Mouse (Mus musculus) monocyte, adult 2 months (primary cell): Measurements from ENCODE around the gene Obscn.
A peak's percentile ranks its signal among the peaks of the same experiment; 100 is the strongest.
"Not testable (repeated sequence)": the region's sequence is repeated elsewhere in the genome, so short reads cannot be mapped to it uniquely, and the experiment has no call there.

ENCODE experiments used
- DNase-seq, 2 experiments: peaks; one replicate each; pipeline ENCODE4 v3.0.0; 2022; ENCODE audit warnings: low spot score in 2 of 2, low read depth in 1 of 2

The Obscn gene

DNA sequence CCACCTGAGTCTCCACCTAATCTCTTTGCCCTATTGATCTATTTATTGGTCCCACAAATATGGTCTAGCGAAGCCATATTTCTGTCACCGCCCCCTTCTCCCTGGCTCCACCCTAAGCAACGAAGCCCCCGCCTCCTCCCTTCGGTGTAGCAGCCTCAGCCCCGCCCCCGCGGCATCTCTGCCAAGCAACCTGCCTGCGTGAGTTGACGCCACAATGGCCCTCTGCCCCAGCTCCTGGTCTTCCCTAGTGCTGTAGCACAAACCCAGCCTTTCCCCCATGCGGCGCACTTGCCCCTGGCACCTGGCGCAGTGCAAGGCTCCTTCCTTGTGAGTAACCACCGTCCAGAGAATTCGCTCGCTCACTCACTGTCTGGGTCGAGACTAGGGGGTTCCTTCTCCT lies 172.7 kb downstream of the Obscn start:
- DNase-seq = no peak

DNA sequence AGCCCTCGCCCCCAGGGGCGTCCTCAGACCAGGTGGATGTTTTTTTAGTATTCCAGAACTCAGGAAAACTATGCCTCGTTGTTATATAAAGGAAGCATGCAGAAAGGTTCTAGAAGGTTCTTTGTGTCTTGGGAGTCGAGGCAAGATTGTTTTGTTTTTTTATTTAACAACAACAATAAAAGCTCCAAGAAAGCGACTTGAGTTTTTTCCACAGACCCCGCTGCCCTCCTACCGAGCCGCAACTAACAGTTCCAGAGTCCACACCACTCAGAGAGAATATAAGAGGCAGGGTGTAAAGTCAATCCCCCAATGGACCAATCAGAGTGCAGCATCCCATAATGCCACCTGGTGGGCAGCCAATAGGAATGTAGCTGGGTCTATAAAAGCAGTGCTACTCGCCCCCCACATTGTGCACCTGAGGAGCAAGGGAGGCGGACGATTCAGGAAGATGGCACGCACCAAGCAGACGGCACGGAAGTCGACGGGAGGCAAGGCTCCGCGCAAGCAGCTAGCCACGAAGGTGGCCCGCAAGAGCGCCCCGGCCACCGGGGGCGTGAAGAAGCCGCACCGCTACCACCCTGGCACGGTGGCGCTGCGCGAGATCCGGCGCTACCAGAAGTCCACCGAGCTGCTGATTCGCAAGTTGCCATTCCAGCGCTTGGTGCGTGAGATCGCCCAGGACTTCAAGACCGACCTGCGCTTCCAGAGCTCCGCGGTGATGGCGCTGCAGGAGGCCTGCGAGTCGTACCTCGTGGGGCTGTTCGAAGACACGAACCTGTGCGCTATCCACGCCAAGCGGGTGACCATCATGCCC lies 174.6 kb downstream of the Obscn start:
- DNase-seq = no peak

DNA sequence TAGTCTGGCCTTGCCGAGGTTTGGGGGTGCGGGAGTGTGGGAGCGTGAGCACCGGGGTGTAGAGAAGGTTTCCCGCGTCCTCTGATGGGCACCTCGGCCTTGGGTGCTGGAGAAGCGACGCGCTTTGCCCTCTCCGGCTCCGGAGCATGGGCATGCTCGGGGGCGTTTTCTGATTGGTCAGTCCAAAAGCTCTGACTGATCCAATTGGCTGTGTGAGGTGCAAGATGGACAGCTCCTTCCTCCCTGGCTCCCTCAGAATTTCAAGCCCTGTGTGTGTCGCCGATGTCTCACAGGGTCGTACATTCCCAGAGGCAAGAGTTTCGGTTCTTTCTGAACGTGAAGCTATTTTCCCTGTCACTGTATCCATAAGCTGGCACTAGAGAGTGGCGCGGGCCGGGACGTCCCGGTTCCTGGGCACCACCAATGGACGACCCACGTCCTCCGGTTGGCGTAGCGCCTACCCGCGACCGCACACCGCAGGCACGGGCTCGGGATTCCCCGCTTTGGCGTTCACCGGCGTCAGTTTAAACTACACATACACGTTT lies 176.2 kb downstream of the Obscn start:
- peak in 1 of 2 experiments; percentile 79 for DNase-seq

DNA sequence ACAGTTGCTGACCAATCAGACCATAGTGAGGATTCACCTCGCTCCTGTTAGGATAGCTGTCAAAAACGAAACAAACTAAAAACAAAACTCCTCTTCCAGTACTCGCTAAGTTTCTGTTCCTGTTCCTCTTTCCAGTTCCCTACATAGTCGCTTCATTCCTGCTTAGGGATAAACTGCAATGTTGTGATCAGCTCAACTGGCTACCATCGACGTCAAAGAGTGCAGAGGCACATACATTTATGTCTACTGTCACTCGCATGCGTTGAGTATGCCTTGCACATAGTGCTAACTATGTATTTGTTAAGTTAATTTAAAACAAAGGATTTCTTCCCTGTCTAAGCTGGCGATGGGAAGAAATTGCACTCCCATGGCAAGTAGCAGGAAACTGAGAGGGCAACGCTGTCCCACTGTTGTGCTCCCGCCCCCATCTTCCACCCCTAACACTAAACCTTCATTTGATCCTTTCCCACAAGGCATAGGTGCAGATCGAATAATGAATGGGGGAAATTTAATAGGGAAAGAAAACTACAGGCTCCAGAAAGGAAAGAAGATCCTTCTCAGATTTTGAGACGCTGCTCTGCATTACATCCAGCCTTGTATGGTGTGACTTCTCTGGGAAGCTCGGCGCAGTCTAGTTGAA lies 176.9 kb downstream of the Obscn start:
- DNase-seq = no peak

DNA sequence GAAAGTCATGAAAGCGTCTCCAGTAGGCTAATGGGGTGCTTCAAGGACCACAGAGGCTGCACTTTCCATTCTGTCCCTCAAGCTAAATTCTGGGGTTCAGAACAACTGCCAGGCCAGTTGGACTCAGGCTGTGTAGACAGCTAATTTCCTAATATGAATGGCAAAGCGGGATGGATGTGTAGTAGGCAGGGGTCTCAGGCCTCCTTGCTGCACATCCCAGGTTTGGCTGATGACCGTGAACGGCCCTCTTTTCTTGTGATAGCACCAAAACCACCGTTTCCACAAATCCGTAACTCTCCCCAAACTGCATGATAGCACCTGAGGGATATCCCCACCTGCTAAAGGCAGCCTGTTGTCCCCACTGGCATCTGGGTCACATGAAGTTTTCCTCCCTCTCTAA lies 177.7 kb downstream of the Obscn start:
- no peak for DNase-seq

DNA sequence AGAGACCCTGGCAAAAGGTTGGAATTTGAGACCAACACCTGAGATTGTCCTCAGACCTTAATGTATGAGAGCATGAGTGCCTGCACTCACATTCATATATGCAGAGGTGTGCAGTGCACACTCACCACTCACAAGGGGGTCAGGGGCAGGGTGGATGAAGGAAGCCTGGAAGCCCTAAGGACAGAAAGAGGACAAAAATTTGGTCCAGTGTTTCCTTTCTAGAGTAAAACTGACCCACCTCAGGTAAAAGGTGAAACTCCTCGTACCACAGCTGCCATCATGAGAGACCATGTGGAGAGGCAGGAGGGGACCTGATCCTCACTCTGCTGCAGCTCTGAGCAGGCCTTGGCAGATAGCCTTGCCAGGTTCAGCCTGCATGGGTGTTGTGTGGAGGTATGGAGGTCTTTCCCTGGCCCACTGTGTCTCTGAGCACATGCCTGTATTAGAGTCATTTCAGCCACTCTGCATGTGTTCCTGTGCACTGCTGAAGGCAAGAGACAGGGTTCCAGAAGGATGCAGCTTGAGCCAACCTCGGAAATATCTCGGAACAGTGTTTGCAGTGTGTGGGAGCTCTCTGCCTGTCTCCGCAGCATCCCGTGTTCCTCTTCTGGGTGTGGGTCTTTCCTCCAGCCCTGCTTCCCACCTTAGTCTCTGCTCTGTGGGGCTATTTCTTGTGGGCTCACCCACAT lies 178.8 kb downstream of the Obscn start:
- no peak for DNase-seq

DNA sequence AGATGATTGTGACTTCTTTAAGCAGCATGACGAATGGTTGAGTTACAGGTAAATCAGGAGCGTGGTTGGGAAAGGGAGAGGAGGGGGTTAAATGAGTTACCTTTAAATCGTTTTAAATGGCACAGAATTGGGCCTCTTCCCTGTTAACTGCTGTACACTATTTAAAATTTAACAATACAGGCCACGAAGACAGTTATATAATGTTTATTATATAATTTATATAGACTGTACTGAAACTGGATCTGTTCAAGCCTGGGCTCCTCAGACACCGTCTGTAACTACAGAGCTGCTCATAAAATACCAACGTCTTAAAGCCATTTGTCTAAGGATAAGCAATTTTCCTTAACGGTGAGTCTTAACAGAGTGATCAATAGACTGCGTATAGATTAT lies 180.3 kb downstream of the Obscn start:
- DNase-seq = no peak

DNA sequence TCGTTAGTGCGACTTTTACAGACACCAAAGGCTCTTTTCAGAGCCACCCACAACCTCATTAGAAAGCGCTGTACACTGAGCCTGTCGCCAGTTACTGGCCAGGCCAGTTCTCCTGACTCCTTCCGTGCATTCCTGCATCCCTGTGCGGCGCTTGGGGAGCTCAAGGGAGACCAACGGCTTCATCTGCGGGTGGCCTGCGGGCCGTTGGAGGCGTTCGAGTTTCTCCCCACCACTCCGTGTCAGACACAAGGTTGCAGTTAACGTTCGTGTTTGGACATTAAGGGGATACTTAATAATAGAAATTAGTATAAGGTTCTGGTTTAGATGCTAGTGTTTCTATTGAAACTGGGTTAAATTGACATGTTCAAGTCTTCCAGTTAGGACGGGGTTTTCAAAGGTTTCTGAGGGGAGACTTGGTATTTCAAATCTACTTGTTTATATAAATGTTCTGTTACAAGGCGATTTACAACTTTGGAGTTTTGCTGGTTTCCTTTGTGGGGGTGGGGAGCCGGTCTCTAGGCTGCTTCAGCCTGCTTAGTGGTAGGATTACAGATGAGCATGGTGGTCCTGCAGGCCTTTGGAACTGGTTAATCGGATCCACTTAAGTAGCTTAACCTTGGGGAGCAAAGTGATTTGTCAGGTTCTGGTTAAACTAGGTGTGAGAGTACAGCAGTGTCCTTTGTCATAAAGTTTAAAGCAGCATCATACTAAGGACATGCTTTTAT lies 180.9 kb downstream of the Obscn start:
- no peak for DNase-seq

DNA sequence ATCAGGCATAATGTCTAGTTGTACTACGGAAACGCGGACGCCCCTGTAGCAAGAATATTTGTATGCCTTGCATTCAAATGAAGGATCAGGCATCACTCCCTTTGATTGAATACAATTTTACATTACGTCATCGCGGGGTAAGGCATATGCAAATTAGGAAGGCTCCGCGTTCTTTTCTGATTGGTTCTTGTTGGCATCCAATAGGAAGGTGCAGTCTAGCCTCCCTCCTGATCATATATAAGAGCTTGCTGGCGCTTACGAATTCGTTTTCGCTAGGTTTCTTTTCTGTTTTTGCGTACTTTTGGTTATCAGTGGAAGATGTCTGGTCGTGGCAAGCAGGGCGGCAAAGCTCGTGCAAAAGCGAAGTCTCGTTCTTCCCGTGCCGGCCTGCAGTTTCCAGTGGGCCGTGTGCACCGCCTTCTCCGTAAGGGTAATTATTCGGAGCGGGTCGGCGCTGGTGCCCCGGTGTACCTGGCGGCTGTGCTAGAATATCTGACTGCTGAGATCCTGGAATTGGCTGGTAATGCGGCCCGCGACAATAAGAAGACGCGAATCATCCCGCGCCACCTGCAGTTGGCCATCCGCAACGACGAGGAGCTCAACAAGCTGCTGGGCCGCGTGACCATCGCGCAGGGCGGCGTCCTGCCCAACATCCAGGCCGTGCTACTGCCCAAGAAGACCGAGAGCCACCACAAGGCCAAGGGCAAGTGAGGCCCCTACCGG lies 181.6 kb downstream of the Obscn start, which contains the start of the genes Hist3h2a and Trim17:
Hist3h2a (plus strand) TSS at position 266 of the 723 bp plus-strand sequence.
Trim17 (plus strand) TSS at position 266 of the 723 bp plus-strand sequence.
- peak; percentile 66 to 80 for DNase-seq

DNA sequence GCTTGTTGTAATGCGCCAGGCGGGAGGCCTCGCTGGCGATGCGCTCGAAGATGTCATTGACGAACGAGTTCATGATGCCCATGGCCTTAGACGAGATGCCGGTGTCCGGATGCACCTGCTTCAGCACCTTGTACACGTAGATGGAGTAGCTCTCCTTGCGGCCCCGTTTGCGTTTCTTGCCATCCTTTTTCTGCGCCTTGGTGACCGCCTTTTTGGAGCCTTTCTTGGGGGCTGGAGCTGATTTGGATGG lies 182.1 kb downstream of the Obscn start:
- not testable (repeated sequence) for DNase-seq

DNA sequence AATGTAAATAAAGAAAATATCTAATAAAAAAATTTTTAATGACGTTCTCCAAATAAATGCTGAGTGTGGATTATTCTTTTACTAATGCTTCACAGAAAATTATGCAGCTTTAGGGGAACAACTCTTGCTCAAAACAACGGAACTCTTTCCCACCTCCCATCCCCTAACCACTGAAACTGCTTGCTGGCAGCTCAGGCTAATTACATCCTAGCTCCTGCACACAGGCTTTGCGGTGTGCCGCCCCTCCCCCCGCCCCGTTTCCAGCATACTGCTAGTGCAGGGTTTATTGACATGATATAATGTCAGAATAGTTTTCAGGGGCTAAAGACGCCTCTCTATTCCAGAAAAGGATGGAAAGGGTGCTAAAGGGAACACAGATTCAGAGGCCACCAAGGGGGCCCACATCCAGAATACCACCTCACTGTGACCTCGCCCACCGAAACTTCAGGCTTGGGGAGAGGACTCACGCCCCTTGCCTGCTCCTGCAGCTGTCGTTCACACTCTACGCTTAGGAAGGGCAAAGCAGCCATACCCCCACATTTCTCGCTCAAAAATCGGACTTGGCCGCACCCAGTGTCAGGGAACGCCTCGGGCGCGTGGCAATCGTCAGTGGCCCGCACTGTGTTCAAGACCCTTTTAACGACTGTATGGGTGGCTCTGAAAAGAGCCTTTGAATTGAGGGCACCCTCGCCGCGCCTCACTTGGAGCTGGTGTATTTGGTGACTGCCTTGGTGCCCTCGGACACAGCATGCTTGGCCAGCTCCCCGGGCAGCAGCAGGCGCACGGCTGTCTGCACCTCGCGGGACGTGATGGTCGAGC lies 182.6 kb downstream of the Obscn start:
- DNase-seq = no peak

DNA sequence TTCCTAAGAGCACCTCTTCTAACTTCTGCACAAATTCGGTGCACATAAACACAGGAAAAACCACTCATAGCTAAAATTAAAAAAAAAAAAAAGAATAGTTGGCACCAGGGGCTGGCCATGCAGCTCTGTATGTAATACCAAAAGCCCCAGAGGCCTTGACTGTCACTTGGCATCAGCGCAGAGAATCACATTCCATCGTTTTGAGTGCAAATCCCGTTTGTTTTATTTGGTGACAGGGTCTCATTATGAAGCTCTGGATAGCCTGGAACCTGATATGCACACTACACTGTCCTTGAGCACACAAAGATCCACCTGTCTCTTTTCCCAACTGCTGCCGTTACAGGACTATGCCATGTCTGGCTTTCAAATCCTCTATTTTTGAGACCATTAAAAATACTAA lies 185.0 kb downstream of the Obscn start:
- no peak for DNase-seq

DNA sequence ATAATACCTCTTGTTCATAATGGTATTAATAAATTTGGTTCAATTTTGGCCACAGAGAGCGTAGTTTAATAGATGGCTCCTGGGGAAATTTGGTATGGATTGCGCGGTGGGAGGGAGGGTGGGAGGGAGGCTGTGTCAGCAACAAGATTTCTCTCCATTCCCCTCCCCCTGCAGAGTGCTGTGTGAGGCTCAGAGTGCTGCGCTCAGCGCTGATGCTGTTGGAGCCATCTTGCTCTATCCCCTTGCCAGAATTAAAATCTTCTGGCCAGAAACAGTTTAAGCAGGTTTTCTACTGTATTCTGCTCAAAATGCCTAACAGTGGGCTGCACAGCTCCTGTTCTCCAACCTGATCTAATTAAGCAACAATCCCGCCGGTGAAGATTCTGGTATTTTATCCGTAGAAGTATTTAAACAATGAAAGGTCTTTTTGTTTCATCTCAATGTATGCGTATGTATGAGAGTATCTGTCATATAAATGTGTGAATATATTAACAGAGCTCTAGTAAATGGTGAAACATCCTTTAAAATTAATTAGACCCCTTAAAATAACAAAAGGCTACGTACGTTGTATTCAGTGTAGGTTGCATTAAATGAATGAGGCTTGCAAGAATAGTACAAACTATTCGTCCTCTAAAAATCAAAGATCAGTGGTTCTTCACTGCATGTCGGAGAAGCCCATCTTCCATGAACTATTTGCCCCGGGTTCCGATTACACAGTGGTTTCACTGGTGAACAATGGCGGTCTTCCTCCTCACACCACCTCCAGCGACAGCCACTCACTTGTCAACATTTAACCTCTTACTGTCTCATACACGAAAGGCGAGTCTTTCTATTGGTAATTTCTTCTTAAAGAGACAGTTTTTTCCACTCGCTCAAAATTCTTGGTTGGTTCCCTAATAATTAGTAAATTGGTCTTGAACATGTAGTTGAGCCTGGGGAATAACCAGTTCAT lies 186.4 kb downstream of the Obscn start:
- no peak for DNase-seq

DNA sequence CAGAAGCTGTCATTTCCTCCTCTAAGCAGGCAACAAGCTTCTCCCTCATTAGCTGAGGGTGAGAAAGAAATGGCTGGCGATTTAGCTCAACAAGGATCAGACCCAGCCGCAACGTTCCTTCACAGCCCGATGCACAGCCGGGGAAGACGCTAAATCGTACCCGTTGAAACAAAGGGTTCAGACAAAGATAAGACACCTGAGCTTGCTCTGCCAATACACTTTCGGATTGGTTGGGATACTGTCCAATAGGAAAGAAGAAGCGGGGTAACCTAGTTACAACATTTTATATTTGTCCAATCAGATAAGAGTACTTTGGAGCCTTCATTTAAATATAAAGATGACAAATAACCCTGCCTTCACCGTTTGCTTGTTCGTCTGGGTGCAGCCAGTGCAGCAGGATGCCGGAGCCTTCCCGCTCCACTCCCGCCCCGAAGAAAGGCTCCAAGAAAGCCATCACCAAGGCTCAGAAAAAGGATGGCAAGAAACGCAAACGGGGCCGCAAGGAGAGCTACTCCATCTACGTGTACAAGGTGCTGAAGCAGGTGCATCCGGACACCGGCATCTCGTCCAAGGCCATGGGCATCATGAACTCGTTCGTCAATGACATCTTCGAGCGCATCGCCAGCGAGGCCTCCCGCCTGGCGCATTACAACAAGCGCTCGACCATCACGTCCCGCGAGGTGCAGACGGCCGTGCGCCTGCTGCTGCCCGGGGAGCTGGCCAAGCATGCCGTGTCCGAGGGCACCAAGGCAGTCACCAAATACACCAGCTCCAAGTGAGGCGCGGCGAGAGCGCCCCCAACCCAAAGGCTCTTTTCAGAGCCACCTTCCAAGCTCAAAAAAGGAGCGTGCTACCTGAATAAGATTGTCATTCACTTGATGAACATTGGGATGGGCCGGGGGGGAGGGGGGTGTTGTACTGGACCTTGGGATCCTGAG lies 187.4 kb downstream of the Obscn start, which contains the start of gene Hist3h2ba:
Hist3h2ba (plus strand) TSS at position 379 of the 938 bp plus-strand sequence.
- no peak for DNase-seq

DNA sequence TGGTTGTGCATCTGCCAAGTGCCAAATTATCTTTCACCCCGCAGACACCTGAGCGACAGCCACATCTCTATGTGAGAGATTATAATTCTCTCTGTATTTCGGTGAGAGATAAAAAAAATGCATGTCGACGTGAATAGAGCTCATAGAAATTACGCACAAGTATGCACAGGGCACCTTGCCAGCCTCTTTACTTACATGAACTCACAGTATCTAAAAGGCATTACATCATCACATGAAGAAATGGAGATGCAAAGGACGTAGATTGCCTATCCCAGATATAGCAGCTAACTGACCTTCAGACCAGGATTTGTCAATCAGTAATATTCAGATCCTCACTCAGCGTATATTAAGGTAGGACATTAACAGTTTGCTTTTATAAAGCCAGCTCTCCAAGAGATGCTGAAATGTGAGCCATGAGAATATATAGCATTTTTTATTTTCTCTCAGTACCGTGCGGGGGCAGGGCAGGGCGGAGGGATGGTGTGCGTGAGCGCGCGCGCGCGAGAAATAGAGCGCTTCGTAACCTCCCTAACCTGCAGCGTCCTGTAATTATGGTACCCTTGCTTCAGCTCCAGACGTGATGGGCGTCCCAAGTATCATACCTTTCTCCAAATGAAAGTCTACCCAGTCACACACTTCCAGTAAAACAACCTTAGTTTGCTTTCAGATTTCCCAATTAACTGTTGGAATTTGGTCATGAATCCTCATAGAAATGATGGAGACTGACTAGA lies 188.2 kb downstream of the Obscn start:
- DNase-seq = no peak

DNA sequence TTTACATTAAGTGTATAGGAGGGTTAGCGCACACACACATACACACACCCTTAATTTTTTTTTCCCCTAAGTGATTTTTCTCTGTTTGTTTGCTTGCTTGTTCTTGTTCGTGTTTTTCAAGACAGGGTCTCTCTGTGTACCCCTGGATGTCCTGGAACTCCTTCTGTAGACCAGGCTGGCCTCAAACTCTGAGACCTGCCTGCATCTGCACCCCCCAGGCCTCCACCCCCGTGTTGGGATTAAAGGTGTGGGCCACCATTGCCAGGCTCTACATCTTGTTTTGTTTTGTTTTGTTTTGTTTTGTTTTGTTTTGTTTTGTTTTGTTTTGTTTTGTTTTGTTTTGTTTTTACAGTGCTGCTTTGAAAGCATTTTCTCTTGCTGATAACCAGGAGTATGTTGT lies 188.9 kb downstream of the Obscn start:
- no peak for DNase-seq
